Mouse (Mus musculus): Measurements from ENCODE around the gene Rbbp7. TPM values are rescaled to one million over a fixed set of nuclear protein-coding genes. Genes with fewer than 3 reads are reported as not detected.
A peak's percentile ranks its signal among the peaks of the same experiment; 100 is the strongest.

Rbbp7 gene
- 471 and 515 TPM in 2 replicates for polyA plus RNA-seq (2014; fragmentation: Nextera tagmentation; extraction: Ambion mirVana)

GRCm38 (mm10) chrX:162760115-162760942 is at the start of gene Rbbp7:
Gene Rbbp7, plus strand, starts transcription at chrX:162760402.
- Histone ChIP-seq H3K9ac (ENCODE audit: low read depth, low read length) (peak within 1 kb of the TSS; percentile 87), H3K9me3 (ENCODE audit: control insufficient read depth, low read length) (no peaks in the 10 kb centered on the region), H3K27me3 (replicated peaks; ENCODE audit: control insufficient read depth, insufficient read depth, low read length) (no peaks in the 10 kb centered on the region), H3K36me3 (ENCODE audit: control insufficient read depth, insufficient read depth, low read length) (peaks cover 9% of the 10 kb centered on the region), H3K4me2 (ENCODE audit: low read depth, low read length) (peak within 1 kb of the TSS; percentile 55), H3K4me1 (ENCODE audit: control insufficient read depth, insufficient read depth, low read length) (no peaks in the 10 kb centered on the region), H3K4me3 (ENCODE audit: low read depth, low read length) (peak within 1 kb of the TSS; percentile 62), H3K27ac (replicated peaks; ENCODE audit: low read depth, low read length) (peak within 1 kb of the TSS; percentile 95)
- WGBS = 15% methylated on average over 32 of the region's 100 CpGs
- peak; percentile 99 for ATAC-seq (ENCODE audit: low read depth)
- peak; percentile 96 for DNase-seq (ENCODE audit: low spot score)

GRCm38 (mm10) chrX:162717837-162718236 is 42.4 kb upstream of the Rbbp7 start:
- Histone ChIP-seq H3K4me2 (ENCODE audit: low read depth, low read length) (no peak overlapping the region), H3K9ac (ENCODE audit: low read depth, low read length) (no peak overlapping the region), H3K27ac (replicated peaks; ENCODE audit: low read depth, low read length) (no peak overlapping the region), H3K4me3 (ENCODE audit: low read depth, low read length) (no peak overlapping the region), H3K9me3 (ENCODE audit: control insufficient read depth, low read length) (no peaks in the 10 kb centered on the region), H3K4me1 (ENCODE audit: control insufficient read depth, insufficient read depth, low read length) (no peaks in the 10 kb centered on the region), H3K27me3 (replicated peaks; ENCODE audit: control insufficient read depth, insufficient read depth, low read length) (no peaks in the 10 kb centered on the region), H3K36me3 (ENCODE audit: control insufficient read depth, insufficient read depth, low read length) (no peaks in the 10 kb centered on the region)
- WGBS = 30% methylated on average over 5 of the region's 5 CpGs
- ATAC-seq (ENCODE audit: low read depth) (no peak), DNase-seq (ENCODE audit: low spot score) (peak; percentile 63)

- H3K4me1 ChIP-seq (ENCODE audit: control insufficient read depth, insufficient read depth, low read length) = no peaks in the 10 kb centered on the region
- H3K4me3 ChIP-seq (ENCODE audit: low read depth, low read length) = no peak overlapping the region
- ATAC-seq (ENCODE audit: low read depth) (no peak), DNase-seq (ENCODE audit: low spot score) (no peak)
- WGBS = 37% methylated on average over 2 of the region's 2 CpGs
- H3K9ac ChIP-seq (ENCODE audit: low read depth, low read length) = no peak overlapping the region
- no peak overlapping the region for H3K4me2 ChIP-seq (ENCODE audit: low read depth, low read length)
- no peaks in the 10 kb centered on the region for H3K9me3 ChIP-seq (ENCODE audit: control insufficient read depth, low read length)
- H3K27ac ChIP-seq (replicated peaks; ENCODE audit: low read depth, low read length) = no peak overlapping the region
- H3K27me3 ChIP-seq (replicated peaks; ENCODE audit: control insufficient read depth, insufficient read depth, low read length) = no peaks in the 10 kb centered on the region
- H3K36me3 ChIP-seq (ENCODE audit: control insufficient read depth, insufficient read depth, low read length) = no peaks in the 10 kb centered on the region
These were observed 40.6 kb upstream of the Rbbp7 start for GRCm38 (mm10) chrX:162719615-162720014.

GRCm38 (mm10) chrX:162727367-162727777 is 32.8 kb upstream of the Rbbp7 start:
- no peak overlapping the region for H3K4me3 ChIP-seq (ENCODE audit: low read depth, low read length)
- no peak overlapping the region for H3K9ac ChIP-seq (ENCODE audit: low read depth, low read length)
- no peak overlapping the region for H3K27ac ChIP-seq (replicated peaks; ENCODE audit: low read depth, low read length)
- H3K36me3 ChIP-seq (ENCODE audit: control insufficient read depth, insufficient read depth, low read length) = no peaks in the 10 kb centered on the region
- H3K9me3 ChIP-seq (ENCODE audit: control insufficient read depth, low read length) = no peaks in the 10 kb centered on the region
- DNase-seq (ENCODE audit: low spot score) = peak; percentile 39
- WGBS = 30% methylated on average over 10 of the region's 13 CpGs
- no peak overlapping the region for H3K4me2 ChIP-seq (ENCODE audit: low read depth, low read length)
- H3K27me3 ChIP-seq (replicated peaks; ENCODE audit: control insufficient read depth, insufficient read depth, low read length) = no peaks in the 10 kb centered on the region
- H3K4me1 ChIP-seq (ENCODE audit: control insufficient read depth, insufficient read depth, low read length) = no peaks in the 10 kb centered on the region
- ATAC-seq (ENCODE audit: low read depth) = peak; percentile 55; the same call in 1 of the 2 replicates

GRCm38 (mm10) chrX:162727795-162728194 is 32.4 kb upstream of the Rbbp7 start:
- no peak overlapping the region for H3K9ac ChIP-seq (ENCODE audit: low read depth, low read length)
- no peaks in the 10 kb centered on the region for H3K36me3 ChIP-seq (ENCODE audit: control insufficient read depth, insufficient read depth, low read length)
- no peak overlapping the region for H3K27ac ChIP-seq (replicated peaks; ENCODE audit: low read depth, low read length)
- no peak for ATAC-seq (ENCODE audit: low read depth)
- no peak overlapping the region for H3K4me2 ChIP-seq (ENCODE audit: low read depth, low read length)
- H3K4me1 ChIP-seq (ENCODE audit: control insufficient read depth, insufficient read depth, low read length) = no peaks in the 10 kb centered on the region
- no peak for DNase-seq (ENCODE audit: low spot score)
- H3K4me3 ChIP-seq (ENCODE audit: low read depth, low read length) = no peak overlapping the region
- H3K27me3 ChIP-seq (replicated peaks; ENCODE audit: control insufficient read depth, insufficient read depth, low read length) = no peaks in the 10 kb centered on the region
- H3K9me3 ChIP-seq (ENCODE audit: control insufficient read depth, low read length) = no peaks in the 10 kb centered on the region
- 48% methylated on average over 9 of the region's 9 CpGs for WGBS

GRCm38 (mm10) chrX:162728228-162728627 is 32.0 kb upstream of the Rbbp7 start:
- no peak overlapping the region for H3K9ac ChIP-seq (ENCODE audit: low read depth, low read length)
- 55% methylated on average over 7 of the region's 7 CpGs for WGBS
- no peak overlapping the region for H3K4me2 ChIP-seq (ENCODE audit: low read depth, low read length)
- H3K27me3 ChIP-seq (replicated peaks; ENCODE audit: control insufficient read depth, insufficient read depth, low read length) = no peaks in the 10 kb centered on the region
- ATAC-seq (ENCODE audit: low read depth) (no peak), DNase-seq (ENCODE audit: low spot score) (no peak)
- H3K27ac ChIP-seq (replicated peaks; ENCODE audit: low read depth, low read length) = no peak overlapping the region
- no peaks in the 10 kb centered on the region for H3K9me3 ChIP-seq (ENCODE audit: control insufficient read depth, low read length)
- H3K4me1 ChIP-seq (ENCODE audit: control insufficient read depth, insufficient read depth, low read length) = no peaks in the 10 kb centered on the region
- H3K4me3 ChIP-seq (ENCODE audit: low read depth, low read length) = no peak overlapping the region
- no peaks in the 10 kb centered on the region for H3K36me3 ChIP-seq (ENCODE audit: control insufficient read depth, insufficient read depth, low read length)

- H3K4me1 ChIP-seq (ENCODE audit: control insufficient read depth, insufficient read depth, low read length) = no peaks in the 10 kb centered on the region
- no peak for ATAC-seq (ENCODE audit: low read depth)
- H3K27ac ChIP-seq (replicated peaks; ENCODE audit: low read depth, low read length) = no peak overlapping the region
- no peak for DNase-seq (ENCODE audit: low spot score)
- no peak overlapping the region for H3K4me3 ChIP-seq (ENCODE audit: low read depth, low read length)
- 93% methylated on average over 4 of the region's 4 CpGs for WGBS
- H3K9me3 ChIP-seq (ENCODE audit: control insufficient read depth, low read length) = no peaks in the 10 kb centered on the region
- no peaks in the 10 kb centered on the region for H3K36me3 ChIP-seq (ENCODE audit: control insufficient read depth, insufficient read depth, low read length)
- H3K27me3 ChIP-seq (replicated peaks; ENCODE audit: control insufficient read depth, insufficient read depth, low read length) = no peaks in the 10 kb centered on the region
- H3K9ac ChIP-seq (ENCODE audit: low read depth, low read length) = no peak overlapping the region
- H3K4me2 ChIP-seq (ENCODE audit: low read depth, low read length) = no peak overlapping the region
These were observed 30.2 kb upstream of the Rbbp7 start for GRCm38 (mm10) chrX:162730031-162730430.

GRCm38 (mm10) chrX:162734997-162735929 is 24.9 kb upstream of the Rbbp7 start:
- Histone ChIP-seq H3K4me2 (ENCODE audit: low read depth, low read length) (peak overlapping the region; percentile 54), H3K4me1 (ENCODE audit: control insufficient read depth, insufficient read depth, low read length) (no peaks in the 10 kb centered on the region), H3K27me3 (replicated peaks; ENCODE audit: control insufficient read depth, insufficient read depth, low read length) (no peaks in the 10 kb centered on the region), H3K27ac (replicated peaks; ENCODE audit: low read depth, low read length) (peak overlapping the region; percentile 92), H3K9me3 (ENCODE audit: control insufficient read depth, low read length) (no peaks in the 10 kb centered on the region), H3K4me3 (ENCODE audit: low read depth, low read length) (peak overlapping the region; percentile 41), H3K36me3 (ENCODE audit: control insufficient read depth, insufficient read depth, low read length) (no peaks in the 10 kb centered on the region), H3K9ac (ENCODE audit: low read depth, low read length) (peak overlapping the region; percentile 56)
- ATAC-seq (ENCODE audit: low read depth) (peak; percentile 94), DNase-seq (ENCODE audit: low spot score) (peak; percentile 83)
- 26% methylated on average over 25 of the region's 25 CpGs for WGBS
